Comparison of ENCODE assay signal across 22 mouse cellular contexts in genomic region chr16:36926514-36927447, GRCm38 (mm10). TPM values are rescaled to one million over a fixed set of nuclear protein-coding genes. Genes with fewer than 3 reads are reported as not detected.
DNase-seq lines count a peak whose midpoint lies in the region; ATAC-seq and TF ChIP-seq lines count a peak whose summit lies in the region.
"Had no signal": no experiment of that assay in that cellular context is flagged by ENCODE, and none has a peak within 500 bp of the region (broad histone marks: within the 10 kb centered on the region; RNA-seq: fewer than 3 reads in every experiment).

No protein-coding gene starts in this region.

- TF ChIP-seq POLR2A in kidney, adult 2 months (IDR thresholded peaks at IDR 0.05; ENCODE audit: low read depth, low read length): no peak

- H3K27me3 ChIP-seq in kidney, adult 2 months (replicated peaks; ENCODE audit: control insufficient read depth, insufficient read depth, low read length): no peaks in the 10 kb centered on the region
- H3K27me3 ChIP-seq: embryonic facial prominence, embryonic 12.5 days; embryonic facial prominence, embryonic 15.5 days; hindbrain, embryonic 12.5 days; hindbrain, embryonic 15.5 days had no signal

- peak; percentile 85 for ATAC-seq in frontal cortex, adult (ENCODE audit: low TSS enrichment)
- ATAC-seq: forebrain, embryonic 14.5 days; forebrain, postnatal 0 days; intestine, postnatal 0 days had no signal

- 92% methylated on average over 10 of the region's 10 CpGs for WGBS in kidney, adult 2 months

- no peak for TF ChIP-seq CTCF in left cerebral cortex, adult 2 months (IDR thresholded peaks at IDR 0.05)
- no peak for TF ChIP-seq CTCF in kidney, adult 2 months (conservative IDR thresholded peaks at IDR 0.05; ENCODE audit: insufficient read depth, insufficient read length, low read depth, low read length)

- H3K36me3 ChIP-seq in kidney, adult 2 months (ENCODE audit: control insufficient read depth, insufficient read depth, low read length): no peaks in the 10 kb centered on the region; the same call in none of the 2 replicates

- DNase-seq in frontal cortex, postnatal 10 days (ENCODE audit: low spot score in 2 of 2): no peak
- DNase-seq in left cerebral cortex, adult 2 months (ENCODE audit: extremely low spot score in 1 of 2, low spot score in 2 of 2): no peak
- no peak for DNase-seq in left cerebral cortex, adult 9 months (ENCODE audit: low spot score in 2 of 2)
- DNase-seq in brain, adult 2 months (ENCODE audit: low read depth, low spot score): peak; percentile 71
- no peak for DNase-seq in kidney, adult 2 months
- DNase-seq: adrenal gland, adult 8-10 months; adrenal gland, postnatal 25 days; cerebellum, adult 18-20 months; cerebellum, adult 9-10 months; cerebellum, postnatal 14 days; forebrain, postnatal 0 days; gastrocnemius, postnatal 10 days; gastrocnemius, postnatal 36 days had no signal

- no peaks in the 10 kb centered on the region for H3K4me1 ChIP-seq in kidney, adult 2 months (ENCODE audit: control insufficient read depth, insufficient read depth, low read length)
- H3K4me1 ChIP-seq: embryonic facial prominence, embryonic 12.5 days; embryonic facial prominence, embryonic 15.5 days; hindbrain, embryonic 12.5 days; hindbrain, embryonic 15.5 days had no signal

- no peak overlapping the region for H3K4me3 ChIP-seq in left cerebral cortex, adult 2 months
- H3K4me3 ChIP-seq in kidney, adult 2 months (ENCODE audit: insufficient read depth, low read depth, low read length): no peak overlapping the region
- H3K4me3 ChIP-seq: embryonic facial prominence, embryonic 12.5 days; embryonic facial prominence, embryonic 15.5 days; hindbrain, embryonic 12.5 days; hindbrain, embryonic 15.5 days had no signal

- H3K27ac ChIP-seq in left cerebral cortex, adult 2 months: peak overlapping the region; percentile 19; the same call in 1 of the 2 replicates
- H3K27ac ChIP-seq in kidney, adult 2 months (ENCODE audit: insufficient read depth, low read depth, low read length): no peak overlapping the region
- H3K27ac ChIP-seq: embryonic facial prominence, embryonic 12.5 days; embryonic facial prominence, embryonic 15.5 days; hindbrain, embryonic 12.5 days; hindbrain, embryonic 15.5 days had no signal

- intact Hi-C loops in left cerebral cortex, adult 2 months (cut with DNase I): no loop called here

RNA-seq across cellular contexts. Expression of gene Hcls1, which starts 8.0 kb away (rescaled TPM):
- 1 to 10 TPM; 3.6 to 3.7 TPM for total RNA-seq in left cerebral cortex, adult 2 months (2021)
- polyA plus RNA-seq in kidney, adult 2 months (2012; rRNA removed): 5.8 and 10.9 TPM in 2 replicates

RNA-seq across cellular contexts. Expression of gene Golgb1, which starts 51.8 kb away (rescaled TPM):
- 10 to 100 TPM; 77.8 to 92.1 TPM for total RNA-seq in left cerebral cortex, adult 2 months (2021)
- polyA plus RNA-seq in kidney, adult 2 months (2012; rRNA removed): 36.2 and 48.8 TPM in 2 replicates

RNA-seq across cellular contexts. Expression of gene Eaf2, which starts 52.0 kb away (rescaled TPM):
- total RNA-seq in left cerebral cortex, adult 2 months (2021): 1 to 10 TPM; 1.3 to 1.4 TPM
- 7.3 and 10.4 TPM in 2 replicates for polyA plus RNA-seq in kidney, adult 2 months (2012; rRNA removed)
- total RNA-seq: gastrocnemius, postnatal 36 days; granulocyte monocyte progenitor cell, adult 5-6 weeks; hematopoietic stem cell, adult 5-6 weeks had no signal
